Mouse (Mus musculus): ENCODE data around the gene Adgrf1.
"Not testable (repeated sequence)": the region's sequence is repeated elsewhere in the genome, so short reads cannot be mapped to it uniquely, and the experiment has no call there.

The Adgrf1 gene

DNA sequence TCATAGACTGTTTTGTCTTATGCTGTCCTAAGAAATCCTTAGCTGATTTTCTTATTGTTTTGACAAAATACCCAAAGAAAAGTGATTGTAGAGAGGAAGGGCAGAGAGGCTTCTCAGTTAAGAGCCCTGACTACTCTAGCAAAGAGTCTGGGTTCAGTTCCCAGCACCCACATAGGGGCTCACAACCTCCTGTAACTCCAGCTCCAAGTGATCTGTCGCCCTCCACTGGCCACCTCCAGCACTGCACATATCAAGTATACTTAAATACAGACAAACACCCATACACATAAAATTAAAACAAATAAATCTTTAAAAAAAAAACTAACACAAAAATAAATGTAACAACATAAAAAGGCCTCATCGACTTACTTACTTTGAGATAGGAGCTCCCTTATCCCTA is 3.5 kb upstream of the Adgrf1 start:
- DNase-seq (ENCODE audit: low read depth, low spot score), result no peak

DNA sequence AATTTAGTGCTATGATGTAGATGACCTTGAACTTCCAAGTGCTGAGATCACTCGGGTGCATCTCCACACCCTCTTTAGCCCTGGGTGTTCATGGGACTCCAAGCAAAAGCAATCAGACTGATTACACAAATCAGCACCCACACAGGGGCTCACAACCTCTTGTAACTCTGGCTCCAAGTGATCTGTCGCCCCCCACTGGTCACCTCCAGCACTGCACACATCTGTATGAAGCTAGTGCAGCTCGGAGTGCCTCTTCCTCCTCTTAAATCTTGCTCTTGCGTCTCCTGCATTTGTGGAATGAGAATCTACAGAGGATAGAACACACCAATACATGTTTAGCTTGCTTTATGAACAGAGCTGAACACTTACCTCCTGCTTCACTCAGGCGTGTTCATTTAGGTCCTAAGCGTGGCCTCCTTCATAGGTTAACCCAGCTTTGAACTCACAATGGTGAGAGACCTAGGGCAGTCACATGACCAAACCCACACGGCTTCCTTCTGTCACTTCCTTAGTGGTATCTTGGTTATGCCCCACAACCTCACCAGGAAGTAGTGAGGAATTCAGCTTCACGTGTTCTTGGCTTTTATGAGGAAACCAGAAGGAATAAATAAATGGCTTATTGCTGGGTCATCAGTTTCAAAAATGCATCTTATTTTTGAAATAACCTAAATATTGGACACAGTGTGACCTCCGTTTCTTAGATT is 2.9 kb upstream of the Adgrf1 start:
- DNase-seq (ENCODE audit: low read depth, low spot score), result no peak

- DNase-seq (ENCODE audit: low read depth, low spot score), result no peak
These were observed 6.1 kb downstream of the Adgrf1 start for GRCm38 (mm10) chr17:43276220-43276619.

- DNase-seq (ENCODE audit: low read depth, low spot score), result no peak
These were observed 7.1 kb downstream of the Adgrf1 start for GRCm38 (mm10) chr17:43277223-43277622.

DNA sequence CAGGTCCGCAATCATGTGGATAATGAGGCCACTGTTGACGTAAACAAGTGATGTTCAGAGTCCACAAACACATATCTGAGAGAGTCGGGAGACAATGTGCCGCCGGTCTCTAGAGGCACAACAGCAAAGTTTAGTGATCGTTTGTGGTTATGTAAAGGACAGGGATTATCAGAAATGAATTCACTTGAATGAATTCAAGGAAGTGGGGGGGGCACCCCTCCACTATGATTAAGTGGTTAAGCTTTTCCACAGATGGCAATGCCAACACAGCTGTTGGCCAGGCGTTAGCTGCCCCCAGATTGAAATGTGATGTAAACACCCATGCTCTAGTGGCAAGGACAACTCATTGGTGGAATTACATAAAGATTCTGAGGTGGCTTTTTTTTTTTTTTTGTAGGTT is 9.5 kb downstream of the Adgrf1 start:
- no peak for DNase-seq (ENCODE audit: low read depth, low spot score)

GRCm38 (mm10) chr17:43282353-43282752 is 12.2 kb downstream of the Adgrf1 start:
- DNase-seq (ENCODE audit: low read depth, low spot score), result no peak

- no peak for DNase-seq (ENCODE audit: low read depth, low spot score)
These were observed 12.7 kb downstream of the Adgrf1 start for GRCm38 (mm10) chr17:43282828-43283227.

GRCm38 (mm10) chr17:43299515-43299914 is 29.4 kb downstream of the Adgrf1 start:
- DNase-seq (ENCODE audit: low read depth, low spot score), result no peak

GRCm38 (mm10) chr17:43325986-43326671 is 56.0 kb downstream of the Adgrf1 start:
- DNase-seq (ENCODE audit: low read depth, low spot score), result no peak

DNA sequence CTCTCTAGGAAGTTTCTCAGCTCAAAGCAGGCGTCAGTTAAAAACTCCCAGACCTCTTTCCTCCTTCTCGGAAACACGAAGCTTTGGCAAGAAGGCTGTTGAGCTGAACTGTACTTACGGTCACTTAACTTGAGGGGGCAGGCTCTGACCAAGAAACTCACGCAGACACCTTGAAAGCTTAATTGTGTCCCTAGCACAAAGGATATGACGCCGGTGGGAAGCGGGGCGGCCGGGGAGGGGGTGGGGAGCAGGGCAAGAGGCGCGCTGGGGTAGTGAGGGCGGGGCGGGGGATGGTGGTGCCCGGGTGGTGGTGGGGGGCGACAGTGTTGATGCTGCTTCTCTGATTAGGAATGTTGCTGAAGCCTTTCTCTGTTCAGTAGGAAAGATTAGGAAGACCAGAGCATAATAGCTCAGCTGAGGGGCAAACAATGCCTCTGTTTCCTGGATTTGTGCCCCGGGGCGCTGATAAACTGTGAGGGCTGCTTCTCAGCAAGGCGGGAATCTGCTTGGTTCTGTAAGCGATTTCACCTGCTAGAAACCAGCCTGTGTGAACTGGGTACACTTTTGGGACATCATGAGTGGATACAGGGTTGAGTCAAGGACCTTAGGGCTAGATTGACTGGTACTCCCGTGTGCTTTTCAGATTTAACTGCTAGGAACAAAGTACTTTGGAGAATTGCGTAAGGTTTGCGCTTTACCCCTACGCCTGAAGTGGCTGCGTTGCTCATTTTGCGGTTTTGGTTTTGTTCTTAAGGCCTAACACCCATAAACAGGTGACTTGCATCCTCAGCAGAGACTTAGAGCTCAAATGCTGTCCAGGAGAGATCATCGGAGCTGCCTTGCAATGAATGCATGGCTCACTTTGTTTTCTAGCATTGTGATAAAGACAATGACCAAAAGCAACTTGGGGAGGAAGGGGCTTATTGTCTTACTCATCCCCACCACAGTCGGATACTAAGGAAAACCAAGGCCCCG is 56.9 kb downstream of the Adgrf1 start:
- DNase-seq (ENCODE audit: low read depth, low spot score), result no peak

- no peak for DNase-seq (ENCODE audit: low read depth, low spot score)
These were observed 57.7 kb downstream of the Adgrf1 start for GRCm38 (mm10) chr17:43327810-43328209.

- no peak for DNase-seq (ENCODE audit: low read depth, low spot score)
These were observed 59.1 kb downstream of the Adgrf1 start for GRCm38 (mm10) chr17:43329216-43329615.

- DNase-seq (ENCODE audit: low read depth, low spot score), result no peak
These were observed 59.6 kb downstream of the Adgrf1 start for GRCm38 (mm10) chr17:43329761-43330183.

GRCm38 (mm10) chr17:43332686-43333085 is 62.6 kb downstream of the Adgrf1 start:
- no peak for DNase-seq (ENCODE audit: low read depth, low spot score)

DNA sequence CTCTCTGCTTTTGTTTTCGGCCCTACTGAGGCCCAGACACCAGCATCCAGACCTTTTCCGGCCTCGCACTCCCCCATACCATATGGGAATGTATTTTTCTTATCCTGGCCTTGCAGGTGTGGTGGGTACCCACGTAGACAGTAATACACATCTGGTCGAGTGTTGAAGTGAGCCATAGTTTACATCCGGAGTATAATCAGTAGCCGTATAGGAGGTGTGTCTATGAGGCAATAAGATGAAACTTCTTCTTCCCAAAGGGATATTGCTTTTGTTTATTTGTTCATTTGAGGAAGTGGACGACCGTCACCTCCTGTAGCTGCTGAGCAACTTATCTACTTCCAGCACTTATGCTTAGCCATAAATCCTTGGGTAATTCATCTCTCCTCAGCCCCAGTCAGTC is 63.9 kb downstream of the Adgrf1 start:
- no peak for DNase-seq (ENCODE audit: low read depth, low spot score)

- no peak for DNase-seq (ENCODE audit: low read depth, low spot score)
These were observed 67.5 kb downstream of the Adgrf1 start for GRCm38 (mm10) chr17:43337643-43338042.

DNA sequence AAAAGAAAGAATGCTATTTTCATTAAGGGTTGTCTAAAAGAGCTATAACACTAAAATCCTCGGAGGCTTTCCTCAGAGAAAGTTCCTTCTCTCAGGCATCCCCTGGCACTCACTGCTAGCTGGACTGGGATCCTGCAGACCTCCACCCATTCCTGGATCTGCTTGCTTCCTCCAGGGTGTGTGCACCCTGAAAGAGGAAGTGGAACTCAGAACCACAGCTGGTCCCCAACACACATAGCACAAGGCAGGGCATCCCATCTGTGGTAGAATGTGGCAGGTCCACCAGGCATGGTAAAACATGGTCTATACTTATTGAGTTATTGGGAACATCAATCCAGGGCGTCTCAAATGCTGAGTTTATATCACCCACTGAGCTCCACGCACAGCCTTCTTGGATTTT is 68.2 kb downstream of the Adgrf1 start:
- no peak for DNase-seq (ENCODE audit: low read depth, low spot score)

DNA sequence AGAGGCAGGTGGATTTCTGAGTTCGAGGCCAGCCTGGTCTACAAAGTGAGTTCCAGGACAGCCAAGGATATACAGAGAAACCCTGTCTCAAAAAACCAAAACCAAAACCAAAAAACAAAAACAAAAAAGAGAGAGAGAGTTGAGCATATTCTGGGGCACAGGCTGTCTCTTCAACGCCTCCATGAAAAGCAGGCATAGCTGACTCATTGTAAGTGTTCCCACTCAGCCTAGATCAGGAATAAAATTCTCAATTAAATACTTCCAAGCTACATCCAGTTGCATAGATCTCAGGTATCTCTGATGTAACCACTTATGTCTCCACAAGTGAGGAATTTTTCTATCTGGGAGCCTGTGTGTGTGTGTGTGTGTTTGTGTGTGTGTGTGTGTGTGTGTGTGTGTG is 76.4 kb downstream of the Adgrf1 start:
- not testable (repeated sequence) for DNase-seq (ENCODE audit: low read depth, low spot score)

DNA sequence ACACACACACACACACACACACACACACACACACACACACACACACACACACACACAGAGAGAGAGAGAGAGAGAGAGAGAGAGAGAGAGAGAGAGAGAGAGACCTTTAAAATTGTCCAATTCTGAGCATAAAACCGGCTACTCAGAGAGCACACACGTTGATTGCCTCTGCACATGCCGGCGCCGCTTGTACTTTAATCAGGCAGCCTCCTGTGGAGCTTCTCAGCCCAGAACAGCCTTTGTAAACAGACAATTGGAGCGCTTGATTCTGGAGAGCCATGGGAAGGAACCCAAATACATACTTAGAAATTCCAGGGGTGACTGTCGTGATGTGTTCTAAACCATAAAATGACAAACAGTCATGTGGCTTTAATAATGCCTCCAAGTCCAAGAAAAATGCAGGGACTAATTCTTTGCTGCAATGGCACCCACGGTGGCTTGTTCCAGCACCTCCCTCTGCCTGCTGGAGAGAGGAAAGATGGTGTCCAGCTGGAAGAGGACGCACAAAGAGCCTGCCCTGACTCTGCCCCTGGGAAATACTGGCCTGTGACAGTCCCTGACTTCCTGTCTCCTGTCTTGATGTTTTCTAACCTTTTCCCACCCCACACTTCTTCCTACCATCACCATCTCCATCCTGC is 87.9 kb downstream of the Adgrf1 start:
- DNase-seq (ENCODE audit: low read depth, low spot score), result no peak

DNA sequence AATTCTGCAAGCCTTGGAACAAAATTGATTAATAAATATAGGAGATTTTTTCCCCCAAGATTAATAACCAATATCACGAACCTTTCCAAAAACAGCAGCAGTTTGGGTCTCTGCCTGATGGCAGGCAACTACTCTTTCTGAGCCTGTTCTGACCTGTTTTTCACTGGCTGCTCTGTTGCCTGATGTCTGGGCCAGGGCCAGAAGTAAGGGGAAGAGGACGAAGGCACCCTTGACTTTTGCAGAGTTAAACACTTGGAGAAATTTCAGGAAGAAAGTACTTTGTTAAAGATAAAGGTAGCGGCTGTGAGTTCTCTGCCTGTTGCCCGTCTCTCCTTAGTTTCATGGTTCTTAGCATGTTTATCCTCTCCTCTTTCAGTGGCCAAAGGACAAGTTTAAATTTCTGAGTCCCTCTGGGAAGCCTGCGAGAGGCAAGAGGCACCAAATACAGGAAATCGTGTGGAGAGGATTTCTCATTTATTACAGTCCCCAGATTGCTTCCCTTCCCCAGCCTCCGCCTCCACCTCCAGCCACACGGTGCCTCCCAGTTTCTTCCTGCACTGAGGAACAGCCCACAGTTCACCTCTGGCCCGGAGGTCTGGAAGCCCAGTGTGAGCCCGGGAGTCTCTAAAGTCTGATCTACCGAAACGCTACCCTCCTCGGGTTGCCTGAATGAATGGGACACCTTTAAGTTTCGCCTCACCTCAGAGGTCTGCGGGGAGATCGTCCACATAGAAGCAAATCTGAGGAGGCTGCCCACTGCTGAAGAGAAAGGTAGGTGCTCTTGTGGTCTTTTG is 89.9 kb downstream of the Adgrf1 start, which contains the start of gene Adgrf5:
Adgrf5 (plus strand) TSS at position 626 of the 794 bp plus-strand sequence.
- DNase-seq (ENCODE audit: low read depth, low spot score), result no peak

- DNase-seq (ENCODE audit: low read depth, low spot score), result no peak
These were observed 90.9 kb downstream of the Adgrf1 start for GRCm38 (mm10) chr17:43361021-43361420.

All from CD4-positive helper T cell, adult 2 months (primary cell).